Mouse (Mus musculus): Measurements from ENCODE around the gene Fyb2. TPM values are rescaled to one million over a fixed set of nuclear protein-coding genes. Genes with fewer than 3 reads are reported as not detected.

The Fyb2 gene
- polyA plus RNA-seq, 1 experiment from 2014 or later: 0.30 TPM

DNA sequence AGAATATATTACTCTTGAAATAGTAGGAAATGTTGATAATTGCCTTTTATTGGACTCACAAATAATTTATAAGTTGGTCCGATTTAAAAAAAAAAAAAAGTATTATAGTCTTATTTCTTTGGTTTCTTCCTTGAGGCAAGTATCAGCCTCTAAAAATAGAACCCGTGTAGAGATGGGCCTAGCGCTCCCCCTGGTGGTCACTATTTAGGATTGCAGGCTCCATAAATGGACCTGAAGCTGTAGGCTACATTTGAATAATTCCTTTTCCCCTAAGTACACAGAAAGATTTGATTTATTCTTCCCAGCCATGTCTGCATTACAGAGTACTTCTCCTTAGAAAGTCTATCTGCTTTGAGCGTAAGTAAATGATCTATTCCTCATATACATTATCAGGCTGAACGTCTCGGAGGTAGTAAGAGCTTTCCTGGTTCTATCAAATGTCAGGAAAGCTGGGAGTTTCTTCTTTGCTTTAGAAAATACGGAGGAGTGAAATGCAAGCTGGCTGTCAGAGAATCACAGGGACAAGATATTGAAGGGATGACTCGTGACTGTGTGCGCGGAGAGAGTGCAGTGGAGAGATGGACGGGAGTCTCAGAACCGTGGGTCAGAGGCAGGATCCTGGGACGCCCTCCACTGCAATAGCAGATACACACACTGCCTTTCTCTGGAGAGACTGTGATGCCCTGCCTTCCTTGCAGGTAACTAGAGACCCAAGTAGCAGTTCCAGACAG, 19.1 kb upstream of the Fyb2 start:
- in situ Hi-C loops (cut with MboI; ENCODE audit: low pct_unique_long_range_greater_than_20kb): loop anchor here (5.0 to 25.0 kb wide), 4 partner anchors 232 to 1582 kb away; partner anchors contain the start of gene Oma1
- no peak for ATAC-seq
- CTCF ChIA-PET: interaction anchor here (0.7 to 1.2 kb wide), 3 partner anchors 20 to 863 kb away, joined by 3 to 10 read pairs (median 3); no protein-coding TSS in a partner anchor
- H3K27me3 ChIP-seq: no peaks in the 10 kb centered on the region
- peak; percentile 88 for TF ChIP-seq CTCF (IDR thresholded peaks at IDR 0.05)
- DNase-seq (ENCODE audit: low read depth, low spot score): no peak
- POLR2A ChIA-PET: no interaction called here

DNA sequence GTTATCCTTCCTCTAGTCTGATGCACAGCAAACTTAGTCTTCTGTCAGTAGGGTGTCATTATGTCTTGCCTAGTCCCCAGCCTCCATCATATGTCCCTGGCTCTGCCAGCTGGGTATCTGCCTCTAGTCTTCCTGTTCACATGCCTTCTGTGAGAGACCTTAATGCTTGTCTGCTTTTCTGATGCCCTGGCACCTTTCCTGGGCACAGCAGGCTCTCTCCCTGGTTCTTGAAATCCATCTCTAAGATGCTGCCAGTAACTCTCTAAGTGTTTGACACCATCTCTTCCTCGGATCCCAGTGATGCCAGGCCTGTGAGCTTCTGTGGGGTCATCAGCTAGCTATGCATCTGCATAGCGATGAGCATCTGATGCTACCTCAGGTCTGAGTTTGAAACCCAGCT, 10.4 kb upstream of the Fyb2 start:
- ChIA-PET POLR2A (no interaction called here), CTCF (interaction anchor here (2.1 kb wide), 1 partner anchor 9 kb away, joined by 8 read pairs; no protein-coding TSS in a partner anchor)
- in situ Hi-C loops (cut with MboI; ENCODE audit: low pct_unique_long_range_greater_than_20kb): loop anchor here (10.0 kb wide), 1 partner anchor 1322 kb away; no protein-coding TSS in a partner anchor
- ATAC-seq (no peak), DNase-seq (ENCODE audit: low read depth, low spot score) (no peak)
- TF ChIP-seq CTCF (IDR thresholded peaks at IDR 0.05): no peak
- H3K27me3 ChIP-seq: no peaks in the 10 kb centered on the region

DNA sequence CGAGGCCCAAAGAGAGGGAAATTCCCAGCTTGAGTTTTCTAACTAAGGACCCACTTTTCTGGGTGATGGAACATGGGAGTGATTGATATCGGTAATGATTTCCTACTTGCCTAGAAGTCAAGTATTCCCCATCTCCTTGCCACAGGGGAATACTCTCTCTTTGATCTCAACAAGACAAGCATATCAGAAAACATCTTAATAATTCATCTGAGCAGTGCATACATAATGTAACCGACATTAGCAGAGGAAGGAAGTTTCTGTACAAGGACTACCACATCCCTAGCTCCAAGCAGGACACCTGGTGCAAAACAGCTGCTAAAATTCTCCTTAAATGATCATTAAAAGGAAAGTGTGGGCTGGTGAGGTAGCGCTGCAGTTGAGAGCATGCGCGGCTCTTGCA, 8.2 kb upstream of the Fyb2 start:
- ChIA-PET CTCF (no interaction called here), POLR2A (no interaction called here)
- TF ChIP-seq CTCF (IDR thresholded peaks at IDR 0.05): no peak
- DNase-seq (ENCODE audit: low read depth, low spot score) (no peak), ATAC-seq (no peak)
- in situ Hi-C loops (cut with MboI; ENCODE audit: low pct_unique_long_range_greater_than_20kb): loop anchor here (10.0 kb wide), 1 partner anchor 1320 kb away; no protein-coding TSS in a partner anchor
- H3K27me3 ChIP-seq: no peaks in the 10 kb centered on the region

DNA sequence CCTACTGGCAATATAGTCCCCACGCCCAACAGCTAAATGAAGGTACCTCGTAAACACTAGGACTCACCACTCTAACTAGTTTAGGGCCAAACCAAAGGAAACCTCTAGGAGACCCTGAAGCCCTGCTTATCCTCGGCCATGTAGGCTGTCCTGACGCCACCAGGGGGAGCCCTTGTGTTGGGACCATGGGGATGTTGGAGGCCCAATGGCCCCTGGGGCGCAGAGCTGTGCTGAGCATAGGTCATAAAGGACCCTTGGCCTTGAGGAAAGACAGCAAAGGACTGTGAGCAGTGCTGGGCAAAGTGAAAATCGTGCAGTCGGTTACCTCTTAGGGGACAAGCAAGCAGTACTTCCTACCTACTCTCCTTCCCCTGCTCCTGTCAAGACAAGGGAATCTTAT, 1.6 kb upstream of the Fyb2 start:
- in situ Hi-C loops (cut with MboI; ENCODE audit: low pct_unique_long_range_greater_than_20kb): loop anchor here (5.0 to 10.0 kb wide), 2 partner anchors 123 to 201 kb away; no protein-coding TSS in a partner anchor
- no peaks in the 10 kb centered on the region for H3K27me3 ChIP-seq
- DNase-seq (ENCODE audit: low read depth, low spot score) (no peak), ATAC-seq (no peak)
- ChIA-PET CTCF (interaction anchor here (0.7 to 1.4 kb wide), 4 partner anchors 9 to 238 kb away, joined by 3 to 8 read pairs (median 4); no protein-coding TSS in a partner anchor), POLR2A (no interaction called here)
- peak; percentile 75 for TF ChIP-seq CTCF (IDR thresholded peaks at IDR 0.05)

DNA sequence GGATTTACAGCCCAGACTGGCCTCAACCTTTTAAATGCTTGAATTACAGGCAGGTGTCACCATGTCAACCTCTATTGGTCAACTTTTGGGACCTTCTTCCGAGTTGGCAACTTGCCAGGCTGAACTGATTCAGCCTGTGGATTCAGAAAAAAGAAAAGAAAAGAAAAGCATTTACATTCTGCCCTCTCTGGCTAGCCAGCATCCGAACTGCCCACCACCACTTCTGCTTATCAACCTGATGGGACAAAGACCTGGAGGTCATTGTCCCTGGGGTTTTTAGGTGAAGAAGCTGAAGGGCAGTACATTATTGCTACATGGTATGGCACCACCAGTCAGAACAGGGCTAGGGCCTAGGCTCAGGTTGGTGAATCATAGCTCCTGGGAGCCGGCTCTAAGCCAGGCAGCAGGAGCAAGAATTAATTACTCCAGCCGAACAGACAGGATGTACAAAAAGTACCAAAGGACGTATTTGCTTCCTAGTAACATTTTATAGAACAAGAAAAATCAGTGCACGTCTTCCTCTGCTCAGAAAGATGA, 1.5 kb downstream of the Fyb2 start:
- in situ Hi-C loops (cut with MboI; ENCODE audit: low pct_unique_long_range_greater_than_20kb): loop anchor here (5.0 to 10.0 kb wide), 2 partner anchors 120 to 198 kb away; no protein-coding TSS in a partner anchor
- TF ChIP-seq CTCF (IDR thresholded peaks at IDR 0.05): no peak
- ChIA-PET CTCF (interaction anchor here (1.5 kb wide), 1 partner anchor 21 kb away, joined by 3 read pairs; no protein-coding TSS in a partner anchor), POLR2A (no interaction called here)
- DNase-seq (ENCODE audit: low read depth, low spot score): no peak
- ATAC-seq: no peak
- no peaks in the 10 kb centered on the region for H3K27me3 ChIP-seq

DNA sequence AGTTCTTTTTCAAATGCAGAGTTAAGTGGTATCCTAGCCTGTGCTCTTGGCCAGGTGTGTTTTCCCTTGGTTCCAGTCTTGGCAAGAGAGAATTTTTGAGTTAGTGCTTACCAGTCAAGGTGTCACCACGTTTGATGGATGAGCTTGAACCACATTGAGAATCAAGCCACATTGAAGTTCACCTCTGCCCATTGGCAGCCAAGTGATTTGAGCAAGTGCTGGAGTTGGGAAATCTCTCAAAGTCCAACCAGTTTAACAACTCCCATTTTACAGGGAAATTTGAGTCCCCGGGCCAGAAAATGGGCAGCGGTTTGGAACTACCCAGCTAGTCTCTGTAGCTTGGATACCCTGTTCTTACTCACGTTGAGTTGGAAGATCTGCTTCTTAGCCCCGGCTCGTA, 4.8 kb downstream of the Fyb2 start:
- H3K27me3 ChIP-seq: no peaks in the 10 kb centered on the region
- in situ Hi-C loops (cut with MboI; ENCODE audit: low pct_unique_long_range_greater_than_20kb): loop anchor here (10.0 kb wide), 1 partner anchor 117 kb away; no protein-coding TSS in a partner anchor
- ATAC-seq: no peak
- DNase-seq (ENCODE audit: low read depth, low spot score): no peak
- ChIA-PET CTCF (interaction anchor here (1.3 kb wide), 1 partner anchor 30 kb away, joined by 4 read pairs; no protein-coding TSS in a partner anchor), POLR2A (no interaction called here)
- no peak for TF ChIP-seq CTCF (IDR thresholded peaks at IDR 0.05)

DNA sequence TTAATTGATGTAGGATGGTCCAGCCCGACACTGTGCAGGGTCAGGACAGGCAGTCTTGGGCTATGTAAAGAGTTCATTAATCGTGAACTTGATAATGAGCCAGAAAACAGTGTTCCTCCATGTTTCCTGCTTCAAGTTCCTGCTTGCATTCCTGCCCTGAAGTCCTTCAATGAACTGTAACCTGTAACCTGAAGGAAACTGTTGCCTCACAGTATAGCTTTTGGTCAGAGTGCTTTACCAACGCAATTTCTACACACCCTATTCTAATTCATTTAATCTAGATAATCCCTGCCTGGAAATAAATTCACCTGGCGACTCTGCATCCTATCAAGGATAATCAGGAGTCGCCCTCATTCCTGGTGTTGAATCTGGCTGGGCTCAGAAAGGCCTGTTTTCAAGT, 12.1 kb downstream of the Fyb2 start:
- no peak for TF ChIP-seq CTCF (IDR thresholded peaks at IDR 0.05)
- in situ Hi-C loops (cut with MboI; ENCODE audit: low pct_unique_long_range_greater_than_20kb): no loop called here
- ChIA-PET POLR2A (no interaction called here), CTCF (no interaction called here)
- no peak for ATAC-seq
- no peaks in the 10 kb centered on the region for H3K27me3 ChIP-seq
- DNase-seq (ENCODE audit: low read depth, low spot score): no peak

DNA sequence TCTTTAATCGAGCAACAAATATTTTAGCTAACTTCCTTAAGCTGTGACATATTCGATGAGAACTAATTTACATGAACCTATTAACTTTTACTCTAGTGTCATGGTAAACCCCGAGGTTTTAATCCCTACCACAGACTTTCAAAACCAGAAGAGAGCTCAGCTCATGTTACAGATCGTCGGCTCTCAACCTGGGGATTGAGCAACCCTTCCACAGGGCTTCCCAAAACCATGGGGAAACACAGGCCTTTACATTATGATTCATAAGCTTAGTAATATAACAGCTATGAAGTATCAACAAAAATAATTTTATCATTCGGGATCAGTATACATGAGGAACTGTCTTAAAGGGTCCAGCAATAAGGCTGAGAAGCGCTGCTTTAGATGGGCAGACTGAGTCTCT, 15.9 kb downstream of the Fyb2 start:
- ATAC-seq: no peak
- no peaks in the 10 kb centered on the region for H3K27me3 ChIP-seq
- POLR2A ChIA-PET: no interaction called here
- DNase-seq (ENCODE audit: low read depth, low spot score): no peak
- in situ Hi-C loops (cut with MboI; ENCODE audit: low pct_unique_long_range_greater_than_20kb): no loop called here
- CTCF ChIA-PET: interaction anchor here (1.3 kb wide), 1 partner anchor 9 kb away, joined by 4 read pairs; no protein-coding TSS in a partner anchor
- no peak for TF ChIP-seq CTCF (IDR thresholded peaks at IDR 0.05)

DNA sequence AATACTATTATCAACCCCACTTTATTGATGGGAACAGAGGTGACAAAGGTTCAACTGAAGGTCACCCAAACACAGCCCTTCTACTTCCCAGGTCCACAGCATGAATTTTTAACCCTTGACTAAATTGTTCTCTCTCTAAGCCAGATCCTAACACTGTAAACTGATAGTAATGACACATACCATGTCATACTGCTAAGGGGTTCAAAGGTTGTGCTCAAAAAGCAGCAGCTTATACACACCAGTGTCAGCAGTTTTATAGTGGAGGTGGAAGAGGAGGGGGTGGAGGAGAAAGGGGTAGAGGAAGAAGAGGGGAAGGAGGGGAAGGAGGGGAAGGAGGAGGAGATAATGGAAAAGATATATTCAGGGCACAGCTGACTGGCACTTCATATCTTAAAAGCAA, 20.4 kb downstream of the Fyb2 start:
- ChIA-PET POLR2A (no interaction called here), CTCF (no interaction called here)
- no peak for ATAC-seq
- in situ Hi-C loops (cut with MboI; ENCODE audit: low pct_unique_long_range_greater_than_20kb): no loop called here
- TF ChIP-seq CTCF (IDR thresholded peaks at IDR 0.05): no peak
- DNase-seq (ENCODE audit: low read depth, low spot score): no peak
- no peaks in the 10 kb centered on the region for H3K27me3 ChIP-seq

DNA sequence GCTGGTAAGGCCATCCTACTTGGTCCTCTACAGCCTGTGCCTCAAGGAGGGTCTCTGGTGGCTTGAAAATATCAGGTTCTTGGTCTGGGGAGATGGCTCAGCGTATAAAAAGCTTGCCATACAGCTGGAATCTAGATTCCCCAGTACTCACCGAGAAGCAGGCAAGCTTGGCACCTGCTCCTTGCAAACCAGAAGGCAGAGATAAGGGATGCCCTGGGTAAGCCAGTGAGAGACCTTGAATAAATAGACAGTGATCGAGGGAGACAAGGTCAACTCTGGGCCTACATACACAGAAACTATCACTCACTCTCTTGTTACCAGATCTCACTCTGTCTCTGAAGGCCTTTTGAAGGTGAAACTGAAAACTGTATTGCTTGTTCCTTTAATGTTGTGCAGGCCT, 21.7 kb downstream of the Fyb2 start:
- DNase-seq (ENCODE audit: low read depth, low spot score) (no peak), ATAC-seq (no peak)
- in situ Hi-C loops (cut with MboI; ENCODE audit: low pct_unique_long_range_greater_than_20kb): no loop called here
- no peaks in the 10 kb centered on the region for H3K27me3 ChIP-seq
- TF ChIP-seq CTCF (IDR thresholded peaks at IDR 0.05): no peak
- CTCF ChIA-PET: no interaction called here
- POLR2A ChIA-PET: no interaction called here

DNA sequence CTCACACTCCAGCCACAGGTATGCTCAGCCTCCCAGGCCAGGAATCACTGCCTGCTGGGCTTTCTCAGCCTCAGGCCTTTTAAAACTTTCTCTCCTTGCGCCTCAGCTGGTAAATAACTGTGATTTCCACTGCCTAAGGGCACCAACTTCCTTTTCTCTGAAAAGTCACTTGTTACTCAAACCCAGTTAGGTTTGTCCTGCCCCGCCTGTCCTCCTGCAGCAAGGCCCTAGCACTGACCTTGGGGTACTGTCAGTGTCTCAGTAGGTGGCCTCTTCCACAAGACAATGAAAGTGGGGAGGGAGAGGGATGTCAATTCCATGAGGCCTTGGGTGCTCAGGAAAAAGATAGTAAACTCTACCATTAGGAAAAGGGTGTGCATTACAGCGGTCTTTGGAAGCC, 22.2 kb downstream of the Fyb2 start:
- ATAC-seq: no peak
- DNase-seq (ENCODE audit: low read depth, low spot score): no peak
- no peak for TF ChIP-seq CTCF (IDR thresholded peaks at IDR 0.05)
- in situ Hi-C loops (cut with MboI; ENCODE audit: low pct_unique_long_range_greater_than_20kb): no loop called here
- CTCF ChIA-PET: no interaction called here
- POLR2A ChIA-PET: no interaction called here
- H3K27me3 ChIP-seq: no peaks in the 10 kb centered on the region
